Mouse (Mus musculus) cerebellum, adult 9-11 months (tissue): ENCODE data around the gene Rxfp2.

Experiments used
- DNase-seq: peaks from one replicate; pipeline ENCODE4 v3.0.0; 2022

Rxfp2 gene

GRCm38 (mm10) chr5:150018656-150019055, at the start of gene Rxfp2:
Gene Rxfp2, plus strand, starts transcription at chr5:150018675.
- no peak for DNase-seq

- DNase-seq: no peak
Observed at GRCm38 (mm10) chr5:149970261-149970660, 48.2 kb upstream of the Rxfp2 start.

GRCm38 (mm10) chr5:149977027-149977426, 41.4 kb upstream of the Rxfp2 start:
- DNase-seq: no peak

- DNase-seq: no peak
Observed at GRCm38 (mm10) chr5:149983621-149984020, 34.9 kb upstream of the Rxfp2 start.

GRCm38 (mm10) chr5:149994578-149994977, 23.9 kb upstream of the Rxfp2 start:
- no peak for DNase-seq

- no peak for DNase-seq
Observed at GRCm38 (mm10) chr5:149996614-149997013, 21.9 kb upstream of the Rxfp2 start.

- no peak for DNase-seq
Observed at GRCm38 (mm10) chr5:149997321-149998034, 21.0 kb upstream of the Rxfp2 start.

- no peak for DNase-seq
Observed at GRCm38 (mm10) chr5:149998311-149998710, 20.2 kb upstream of the Rxfp2 start.

- no peak for DNase-seq
Observed at GRCm38 (mm10) chr5:150005355-150005754, 13.1 kb upstream of the Rxfp2 start.

- no peak for DNase-seq
Observed at GRCm38 (mm10) chr5:150016861-150017260, 1.6 kb upstream of the Rxfp2 start.

- DNase-seq: no peak
Observed at GRCm38 (mm10) chr5:150017672-150018071, 803 bp upstream of the Rxfp2 start.

- peak; percentile 34 for DNase-seq
Observed at GRCm38 (mm10) chr5:150020851-150021250, 2.4 kb downstream of the Rxfp2 start.

- DNase-seq: no peak
Observed at GRCm38 (mm10) chr5:150021805-150022204, 3.3 kb downstream of the Rxfp2 start.

GRCm38 (mm10) chr5:150022556-150022955, 4.1 kb downstream of the Rxfp2 start:
- DNase-seq: no peak

- DNase-seq: no peak
Observed at GRCm38 (mm10) chr5:150023476-150023875, 5.0 kb downstream of the Rxfp2 start.

GRCm38 (mm10) chr5:150024188-150024587, 5.7 kb downstream of the Rxfp2 start:
- no peak for DNase-seq

GRCm38 (mm10) chr5:150024901-150025300, 6.4 kb downstream of the Rxfp2 start:
- no peak for DNase-seq

- no peak for DNase-seq
Observed at GRCm38 (mm10) chr5:150025326-150025725, 6.9 kb downstream of the Rxfp2 start.

- DNase-seq: no peak
Observed at GRCm38 (mm10) chr5:150026509-150027087, 8.1 kb downstream of the Rxfp2 start.

GRCm38 (mm10) chr5:150031201-150031600, 12.7 kb downstream of the Rxfp2 start:
- DNase-seq: no peak

- no peak for DNase-seq
Observed at GRCm38 (mm10) chr5:150031634-150032033, 13.2 kb downstream of the Rxfp2 start.

GRCm38 (mm10) chr5:150032075-150032492, 13.6 kb downstream of the Rxfp2 start:
- DNase-seq: no peak

GRCm38 (mm10) chr5:150036286-150036685, 17.8 kb downstream of the Rxfp2 start:
- DNase-seq: no peak

- DNase-seq: no peak
Observed at GRCm38 (mm10) chr5:150036918-150037317, 18.4 kb downstream of the Rxfp2 start.

- DNase-seq: no peak
Observed at GRCm38 (mm10) chr5:150044533-150044932, 26.1 kb downstream of the Rxfp2 start.
